Mouse (Mus musculus): ENCODE measurements around the gene Cd300ld4. TPM values are rescaled to one million over a fixed set of nuclear protein-coding genes. Genes with fewer than 3 reads are reported as not detected.

The Cd300ld4 gene
- polyA plus RNA-seq, 1 experiment from 2014 or later: not detected

DNA sequence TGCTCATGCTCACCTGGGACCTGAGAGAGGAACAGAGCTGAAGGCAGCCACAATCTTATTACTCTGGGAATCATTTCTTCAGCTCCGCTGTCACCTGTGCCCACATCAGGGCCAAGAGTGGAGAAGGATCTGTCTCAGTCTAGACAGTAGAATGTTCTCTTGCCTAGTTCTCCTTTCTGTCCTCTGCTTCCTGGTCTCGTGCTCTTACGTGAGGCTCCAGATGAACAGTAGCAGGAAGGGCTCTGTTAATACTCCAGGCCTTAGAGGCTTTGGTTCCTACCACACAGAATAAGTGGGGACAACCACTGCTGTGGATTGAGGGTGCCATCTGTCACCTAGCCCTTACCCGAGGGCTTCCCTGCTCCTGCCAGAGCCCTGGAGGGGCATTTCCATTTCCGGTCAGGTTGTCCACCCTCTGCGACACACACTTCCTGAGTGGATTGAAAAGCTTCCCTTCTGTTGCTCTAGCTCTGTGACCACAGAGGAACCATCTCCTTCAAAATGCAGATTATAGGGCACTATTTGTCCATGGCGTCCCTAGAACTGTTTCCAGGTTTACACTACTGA is 25.3 kb downstream of the Cd300ld4 start, which contains the start of gene Cd300c2:
Gene Cd300c2, minus strand, starts transcription at position 407 of the 567 bp plus-strand sequence.
- Histone ChIP-seq H3K4me3 (ENCODE audit: low read depth, low read length) (no peak within 1 kb of the TSS), H3K27me3 (ENCODE audit: control insufficient read depth, insufficient read depth, low read depth, low read length) (no peaks in the 10 kb centered on the region), H3K36me3 (ENCODE audit: control insufficient read depth, insufficient read depth, low read length) (no peaks in the 10 kb centered on the region), H3K9ac (ENCODE audit: low read depth, low read length) (no peak within 1 kb of the TSS), H3K9me3 (replicated peaks; ENCODE audit: control insufficient read depth, low read length, poor library complexity, severe bottlenecking) (no peaks in the 10 kb centered on the region), H3K4me1 (ENCODE audit: control insufficient read depth, insufficient read depth, low read length) (no peaks in the 10 kb centered on the region), H3K4me2 (ENCODE audit: low read length) (no peak within 1 kb of the TSS), H3K27ac (ENCODE audit: low read length) (no peak within 1 kb of the TSS)
- no peak for ATAC-seq
- WGBS: 90% methylated on average over 7 of the region's 7 CpGs

- no peak within 1 kb of the TSS for H3K4me3 ChIP-seq (ENCODE audit: low read depth, low read length)
- H3K4me2 ChIP-seq (ENCODE audit: low read length): no peak within 1 kb of the TSS
- H3K9ac ChIP-seq (ENCODE audit: low read depth, low read length): no peak within 1 kb of the TSS
- H3K4me1 ChIP-seq (ENCODE audit: control insufficient read depth, insufficient read depth, low read length): no peaks in the 10 kb centered on the region
- ATAC-seq: no peak
- no peaks in the 10 kb centered on the region for H3K9me3 ChIP-seq (replicated peaks; ENCODE audit: control insufficient read depth, low read length, poor library complexity, severe bottlenecking)
- H3K27ac ChIP-seq (ENCODE audit: low read length): no peak within 1 kb of the TSS
- H3K27me3 ChIP-seq (ENCODE audit: control insufficient read depth, insufficient read depth, low read depth, low read length): no peaks in the 10 kb centered on the region
- no peaks in the 10 kb centered on the region for H3K36me3 ChIP-seq (ENCODE audit: control insufficient read depth, insufficient read depth, low read length)
- 78% methylated on average over 4 of the region's 4 CpGs for WGBS
Measured at GRCm38 (mm10) chr11:114989793-114990192, 37.0 kb downstream of the Cd300ld4 start, which contains the start of gene Cd300ld. Gene Cd300ld (minus strand): TSS chr11:114989922.

DNA sequence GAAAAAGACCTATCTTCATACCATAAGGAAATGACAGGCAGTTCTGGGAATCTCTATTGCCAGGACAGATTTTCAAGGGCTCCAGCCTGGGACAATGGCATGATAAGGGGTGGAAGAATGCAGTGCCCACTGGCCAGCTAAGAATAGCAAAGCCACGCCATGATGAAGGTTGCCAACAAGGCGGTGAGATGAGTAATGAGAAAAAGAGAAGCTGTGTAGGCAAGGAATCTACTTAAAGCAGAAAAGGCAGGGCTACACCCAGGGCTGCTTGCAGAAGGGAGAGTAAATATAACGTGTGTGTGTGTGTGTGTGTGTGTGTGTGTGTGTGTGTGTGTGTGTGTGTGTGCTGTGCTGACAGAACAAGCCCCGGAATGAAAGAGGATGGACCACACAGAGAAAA is 44.9 kb downstream of the Cd300ld4 start:
- no peak overlapping the region for H3K4me3 ChIP-seq (ENCODE audit: low read depth, low read length)
- no peaks in the 10 kb centered on the region for H3K36me3 ChIP-seq (ENCODE audit: control insufficient read depth, insufficient read depth, low read length)
- H3K27me3 ChIP-seq (ENCODE audit: control insufficient read depth, insufficient read depth, low read depth, low read length): no peaks in the 10 kb centered on the region
- no peaks in the 10 kb centered on the region for H3K4me1 ChIP-seq (ENCODE audit: control insufficient read depth, insufficient read depth, low read length)
- WGBS: 77% methylated on average over 4 of the region's 4 CpGs
- peaks cover 10% of the 10 kb centered on the region for H3K9me3 ChIP-seq (replicated peaks; ENCODE audit: control insufficient read depth, low read length, poor library complexity, severe bottlenecking)
- H3K9ac ChIP-seq (ENCODE audit: low read depth, low read length): no peak overlapping the region
- no peak overlapping the region for H3K4me2 ChIP-seq (ENCODE audit: low read length)
- no peak overlapping the region for H3K27ac ChIP-seq (ENCODE audit: low read length)
- no peak for ATAC-seq

GRCm38 (mm10) chr11:114972726-114973125 is 54.1 kb downstream of the Cd300ld4 start:
- no peaks in the 10 kb centered on the region for H3K27me3 ChIP-seq (ENCODE audit: control insufficient read depth, insufficient read depth, low read depth, low read length)
- no peak overlapping the region for H3K4me2 ChIP-seq (ENCODE audit: low read length)
- H3K27ac ChIP-seq (ENCODE audit: low read length): no peak overlapping the region
- no peak overlapping the region for H3K9ac ChIP-seq (ENCODE audit: low read depth, low read length)
- H3K36me3 ChIP-seq (ENCODE audit: control insufficient read depth, insufficient read depth, low read length): no peaks in the 10 kb centered on the region
- ATAC-seq: no peak
- no peak overlapping the region for H3K4me3 ChIP-seq (ENCODE audit: low read depth, low read length)
- H3K9me3 ChIP-seq (replicated peaks; ENCODE audit: control insufficient read depth, low read length, poor library complexity, severe bottlenecking): no peaks in the 10 kb centered on the region
- 75% methylated on average over 10 of the region's 10 CpGs for WGBS
- H3K4me1 ChIP-seq (ENCODE audit: control insufficient read depth, insufficient read depth, low read length): no peaks in the 10 kb centered on the region

Other genes starting within 250 kb of the Cd300ld4 start
- 19.6 and 20.6 TPM in 2 replicates for gene Btbd17, start 231.1 kb downstream of the Cd300ld4 start, polyA plus RNA-seq (2015; fragmentation: Nextera tagmentation; extraction: Ambion mirVana)
- gene Gpr142, start 228.1 kb downstream of the Cd300ld4 start, polyA plus RNA-seq (2015; fragmentation: Nextera tagmentation; extraction: Ambion mirVana): not detected in 2 replicates
- gene Gprc5c, start 175.9 kb downstream of the Cd300ld4 start, polyA plus RNA-seq (2015; fragmentation: Nextera tagmentation; extraction: Ambion mirVana): 5.4 and 7.4 TPM in 2 replicates
- gene Cd300a, start 137.0 kb downstream of the Cd300ld4 start, polyA plus RNA-seq (2015; fragmentation: Nextera tagmentation; extraction: Ambion mirVana): 1.2 and 1.3 TPM in 2 replicates
- 0.07 TPM in 1 of 2 replicates, not detected in the other for gene Cd300lb, start 92.6 kb downstream of the Cd300ld4 start, polyA plus RNA-seq (2015; fragmentation: Nextera tagmentation; extraction: Ambion mirVana)
- not detected in 2 replicates for gene Cd300c, start 57.9 kb downstream of the Cd300ld4 start, polyA plus RNA-seq (2015; fragmentation: Nextera tagmentation; extraction: Ambion mirVana)
- gene Cd300ld, start 37.1 kb downstream of the Cd300ld4 start, polyA plus RNA-seq (2015; fragmentation: Nextera tagmentation; extraction: Ambion mirVana): not detected in 2 replicates
- gene Cd300c2, start 25.1 kb downstream of the Cd300ld4 start, polyA plus RNA-seq (2015; fragmentation: Nextera tagmentation; extraction: Ambion mirVana): 0.94 and 0.95 TPM in 2 replicates
- gene Cd300ld2, start 10.8 kb downstream of the Cd300ld4 start, polyA plus RNA-seq (2015; fragmentation: Nextera tagmentation; extraction: Ambion mirVana): not detected in 2 replicates
- not detected in 2 replicates for gene Cd300ld5, start 10.8 kb upstream of the Cd300ld4 start, polyA plus RNA-seq (2015; fragmentation: Nextera tagmentation; extraction: Ambion mirVana)
- not detected in 2 replicates for gene Cd300ld3, start 21.4 kb upstream of the Cd300ld4 start, polyA plus RNA-seq (2015; fragmentation: Nextera tagmentation; extraction: Ambion mirVana)
- 0.11 TPM in 1 of 2 replicates, not detected in the other for gene Cd300e, start 35.2 kb upstream of the Cd300ld4 start, polyA plus RNA-seq (2015; fragmentation: Nextera tagmentation; extraction: Ambion mirVana)
- 1.0 TPM in 2 replicates for gene Rab37, start 64.4 kb upstream of the Cd300ld4 start, polyA plus RNA-seq (2015; fragmentation: Nextera tagmentation; extraction: Ambion mirVana)
- gene Cd300lf, start 107.0 kb upstream of the Cd300ld4 start, polyA plus RNA-seq (2015; fragmentation: Nextera tagmentation; extraction: Ambion mirVana): 0.34 TPM in 1 of 2 replicates, not detected in the other
- 47.5 and 57.5 TPM in 2 replicates for gene Slc9a3r1, start 136.3 kb upstream of the Cd300ld4 start, polyA plus RNA-seq (2015; fragmentation: Nextera tagmentation; extraction: Ambion mirVana)
- gene Tmem104, start 160.5 kb upstream of the Cd300ld4 start, polyA plus RNA-seq (2015; fragmentation: Nextera tagmentation; extraction: Ambion mirVana): 12.5 and 14.9 TPM in 2 replicates
- 23.2 and 23.9 TPM in 2 replicates for gene Nat9, start 160.8 kb upstream of the Cd300ld4 start, polyA plus RNA-seq (2015; fragmentation: Nextera tagmentation; extraction: Ambion mirVana)
- 0.18 and 0.31 TPM in 2 replicates for gene Grin2c, start 240.2 kb upstream of the Cd300ld4 start, polyA plus RNA-seq (2015; fragmentation: Nextera tagmentation; extraction: Ambion mirVana)